Mouse (Mus musculus): Measurements from ENCODE around the gene Elavl4. TPM values are rescaled to one million over a fixed set of nuclear protein-coding genes. Genes with fewer than 3 reads are reported as not detected.

The Elavl4 gene
- polyA plus RNA-seq, 1 experiment from 2014 or later = 3.7 TPM

GRCm38 (mm10) chr4:110257360-110257759 is 94.3 kb downstream of the Elavl4 start:
- Histone ChIP-seq H3K9me3 (no peaks in the 10 kb centered on the region), H3K27ac (no peak overlapping the region), H3K4me2 (no peak overlapping the region), H3K27me3 (no peaks in the 10 kb centered on the region), H3K4me1 (no peaks in the 10 kb centered on the region), H3K4me3 (no peak overlapping the region), H3K36me3 (no peaks in the 10 kb centered on the region), H3K9ac (no peak overlapping the region)
- 58% methylated on average over 3 of the region's 3 CpGs for WGBS
- no peak for ATAC-seq (ENCODE audit: borderline replicate concordance, extremely low read depth, low FRiP score, low TSS enrichment)

- no peaks in the 10 kb centered on the region for H3K4me1 ChIP-seq
- H3K4me2 ChIP-seq = no peak overlapping the region
- H3K36me3 ChIP-seq = no peaks in the 10 kb centered on the region
- 78% methylated on average over 4 of the region's 4 CpGs for WGBS
- H3K9me3 ChIP-seq = no peaks in the 10 kb centered on the region
- H3K27ac ChIP-seq = no peak overlapping the region
- H3K4me3 ChIP-seq = no peak overlapping the region
- no peak for ATAC-seq (ENCODE audit: borderline replicate concordance, extremely low read depth, low FRiP score, low TSS enrichment)
- no peak overlapping the region for H3K9ac ChIP-seq
- no peaks in the 10 kb centered on the region for H3K27me3 ChIP-seq
These were observed 96.1 kb downstream of the Elavl4 start for GRCm38 (mm10) chr4:110255617-110256016.

- H3K4me3 ChIP-seq = no peak overlapping the region
- no peak overlapping the region for H3K27ac ChIP-seq
- H3K4me1 ChIP-seq = no peaks in the 10 kb centered on the region
- ATAC-seq (ENCODE audit: borderline replicate concordance, extremely low read depth, low FRiP score, low TSS enrichment) = no peak
- no peaks in the 10 kb centered on the region for H3K9me3 ChIP-seq
- H3K9ac ChIP-seq = no peak overlapping the region
- no peaks in the 10 kb centered on the region for H3K36me3 ChIP-seq
- WGBS = 62% methylated on average over 3 of the region's 3 CpGs
- no peaks in the 10 kb centered on the region for H3K27me3 ChIP-seq
- no peak overlapping the region for H3K4me2 ChIP-seq
These were observed 101.7 kb downstream of the Elavl4 start for GRCm38 (mm10) chr4:110250055-110250454.

GRCm38 (mm10) chr4:110242879-110243278 is 108.8 kb downstream of the Elavl4 start:
- Histone ChIP-seq H3K27ac (no peak overlapping the region), H3K4me2 (no peak overlapping the region), H3K4me1 (no peaks in the 10 kb centered on the region), H3K36me3 (no peaks in the 10 kb centered on the region), H3K27me3 (no peaks in the 10 kb centered on the region), H3K9ac (no peak overlapping the region), H3K4me3 (no peak overlapping the region), H3K9me3 (no peaks in the 10 kb centered on the region)
- no peak for ATAC-seq (ENCODE audit: borderline replicate concordance, extremely low read depth, low FRiP score, low TSS enrichment)

- H3K36me3 ChIP-seq = no peaks in the 10 kb centered on the region
- 79% methylated on average over 1 of the region's 1 CpGs for WGBS
These were observed 117.2 kb downstream of the Elavl4 start for GRCm38 (mm10) chr4:110234554-110234953.

GRCm38 (mm10) chr4:110232327-110232726 is 119.4 kb downstream of the Elavl4 start:
- no peaks in the 10 kb centered on the region for H3K27me3 ChIP-seq
- H3K36me3 ChIP-seq = no peaks in the 10 kb centered on the region
- WGBS = 82% methylated on average over 3 of the region's 3 CpGs
- no peak overlapping the region for H3K9ac ChIP-seq
- no peak overlapping the region for H3K27ac ChIP-seq
- H3K4me2 ChIP-seq = no peak overlapping the region
- ATAC-seq (ENCODE audit: borderline replicate concordance, extremely low read depth, low FRiP score, low TSS enrichment) = no peak
- H3K9me3 ChIP-seq = no peaks in the 10 kb centered on the region
- no peak overlapping the region for H3K4me3 ChIP-seq
- no peaks in the 10 kb centered on the region for H3K4me1 ChIP-seq

More at GRCm38 (mm10) chr4:110234554-110234953, 117.2 kb downstream of the Elavl4 start:
- Histone ChIP-seq H3K9me3 (no peaks in the 10 kb centered on the region), H3K4me1 (no peaks in the 10 kb centered on the region), H3K9ac (no peak overlapping the region), H3K27me3 (no peaks in the 10 kb centered on the region), H3K4me3 (no peak overlapping the region), H3K27ac (no peak overlapping the region), H3K4me2 (no peak overlapping the region)
- ATAC-seq (ENCODE audit: borderline replicate concordance, extremely low read depth, low FRiP score, low TSS enrichment) = no peak

GRCm38 (mm10) chr4:110231799-110232198 is 119.9 kb downstream of the Elavl4 start:
- WGBS = 78% methylated on average over 4 of the region's 4 CpGs
- Histone ChIP-seq H3K4me2 (no peak overlapping the region), H3K27ac (no peak overlapping the region), H3K36me3 (no peaks in the 10 kb centered on the region), H3K4me3 (no peak overlapping the region), H3K27me3 (no peaks in the 10 kb centered on the region), H3K4me1 (no peaks in the 10 kb centered on the region), H3K9me3 (no peaks in the 10 kb centered on the region), H3K9ac (no peak overlapping the region)
- no peak for ATAC-seq (ENCODE audit: borderline replicate concordance, extremely low read depth, low FRiP score, low TSS enrichment)

GRCm38 (mm10) chr4:110229652-110230051 is 122.1 kb downstream of the Elavl4 start:
- no peak overlapping the region for H3K4me3 ChIP-seq
- ATAC-seq (ENCODE audit: borderline replicate concordance, extremely low read depth, low FRiP score, low TSS enrichment) = no peak

GRCm38 (mm10) chr4:110229238-110229637 is 122.5 kb downstream of the Elavl4 start:
- no peak for ATAC-seq (ENCODE audit: borderline replicate concordance, extremely low read depth, low FRiP score, low TSS enrichment)
- Histone ChIP-seq H3K27ac (no peak overlapping the region), H3K9ac (no peak overlapping the region), H3K36me3 (no peaks in the 10 kb centered on the region), H3K4me2 (no peak overlapping the region), H3K4me3 (no peak overlapping the region), H3K9me3 (no peaks in the 10 kb centered on the region), H3K4me1 (no peaks in the 10 kb centered on the region), H3K27me3 (no peaks in the 10 kb centered on the region)

More at GRCm38 (mm10) chr4:110229652-110230051, 122.1 kb downstream of the Elavl4 start:
- Histone ChIP-seq H3K4me1 (no peaks in the 10 kb centered on the region), H3K9me3 (no peaks in the 10 kb centered on the region), H3K27ac (no peak overlapping the region), H3K27me3 (no peaks in the 10 kb centered on the region), H3K4me2 (no peak overlapping the region), H3K36me3 (no peaks in the 10 kb centered on the region), H3K9ac (no peak overlapping the region)
- WGBS = 85% methylated on average over 1 of the region's 1 CpGs

- Histone ChIP-seq H3K4me1 (no peaks in the 10 kb centered on the region), H3K4me3 (no peak overlapping the region), H3K27ac (no peak overlapping the region), H3K9ac (no peak overlapping the region), H3K4me2 (no peak overlapping the region), H3K9me3 (no peaks in the 10 kb centered on the region), H3K27me3 (no peaks in the 10 kb centered on the region), H3K36me3 (no peaks in the 10 kb centered on the region)
- 25% methylated on average over 8 of the region's 8 CpGs for WGBS
- no peak for ATAC-seq (ENCODE audit: borderline replicate concordance, extremely low read depth, low FRiP score, low TSS enrichment)
These were observed 124.1 kb downstream of the Elavl4 start for GRCm38 (mm10) chr4:110227621-110228031.

GRCm38 (mm10) chr4:110225492-110225891 is 126.2 kb downstream of the Elavl4 start:
- Histone ChIP-seq H3K27me3 (no peaks in the 10 kb centered on the region), H3K4me1 (no peaks in the 10 kb centered on the region), H3K4me3 (no peak overlapping the region), H3K9ac (no peak overlapping the region), H3K27ac (no peak overlapping the region), H3K9me3 (no peaks in the 10 kb centered on the region), H3K36me3 (no peaks in the 10 kb centered on the region), H3K4me2 (no peak overlapping the region)
- no peak for ATAC-seq (ENCODE audit: borderline replicate concordance, extremely low read depth, low FRiP score, low TSS enrichment)
- 46% methylated on average over 10 of the region's 10 CpGs for WGBS

GRCm38 (mm10) chr4:110218819-110219218 is 132.9 kb downstream of the Elavl4 start:
- no peak overlapping the region for H3K4me3 ChIP-seq
- H3K9ac ChIP-seq = no peak overlapping the region
- H3K9me3 ChIP-seq = no peaks in the 10 kb centered on the region
- 74% methylated on average over 5 of the region's 5 CpGs for WGBS
- no peaks in the 10 kb centered on the region for H3K36me3 ChIP-seq
- H3K27me3 ChIP-seq = no peaks in the 10 kb centered on the region
- H3K4me2 ChIP-seq = no peak overlapping the region
- no peak for ATAC-seq (ENCODE audit: borderline replicate concordance, extremely low read depth, low FRiP score, low TSS enrichment)
- H3K27ac ChIP-seq = no peak overlapping the region
- no peaks in the 10 kb centered on the region for H3K4me1 ChIP-seq

- Histone ChIP-seq H3K4me2 (no peak overlapping the region), H3K27me3 (no peaks in the 10 kb centered on the region), H3K27ac (no peak overlapping the region), H3K9ac (no peak overlapping the region), H3K36me3 (no peaks in the 10 kb centered on the region), H3K4me1 (no peaks in the 10 kb centered on the region), H3K9me3 (no peaks in the 10 kb centered on the region), H3K4me3 (no peak overlapping the region)
- WGBS = 48% methylated on average over 3 of the region's 3 CpGs
- ATAC-seq (ENCODE audit: borderline replicate concordance, extremely low read depth, low FRiP score, low TSS enrichment) = no peak
These were observed 134.2 kb downstream of the Elavl4 start for GRCm38 (mm10) chr4:110217553-110217952.
